Mouse (Mus musculus) right cerebral cortex, adult 18-20 months (tissue): ENCODE results near the gene Tkt.
"Not testable (repeated sequence)": the region's sequence is repeated elsewhere in the genome, so short reads cannot be mapped to it uniquely, and the experiment has no call there.

Experiments
- DNase-seq: peaks from one replicate; pipeline ENCODE4 v3.0.0; 2022; ENCODE audit warnings: mixed read lengths

The Tkt gene

DNA sequence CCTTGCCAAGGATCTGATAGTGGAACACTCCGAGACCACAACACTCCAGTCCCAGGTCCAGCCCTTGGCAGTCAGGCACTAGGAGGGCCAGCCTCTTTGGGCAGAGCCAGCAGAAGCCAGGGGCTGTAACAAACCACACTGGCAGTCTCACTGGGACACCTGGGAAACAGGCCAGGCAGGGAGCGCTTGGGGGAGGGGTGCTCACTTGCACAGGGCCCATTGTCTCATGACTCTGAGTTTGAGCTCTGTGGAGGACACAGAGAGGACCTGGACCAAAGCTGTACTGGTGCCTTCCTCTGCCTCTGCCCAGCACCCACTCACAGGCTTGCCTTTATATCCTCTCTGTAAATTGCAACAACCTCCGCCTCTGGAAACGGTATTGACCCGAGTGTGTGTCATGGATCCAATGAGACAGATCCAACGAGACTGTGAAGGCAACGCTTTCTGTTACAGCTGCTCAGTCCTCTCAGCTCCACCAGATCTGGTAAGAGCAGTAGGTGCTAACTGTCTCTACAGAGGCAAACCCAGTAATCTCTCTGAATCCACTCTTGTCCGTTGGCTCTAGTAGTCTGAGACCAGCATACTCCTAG is at the start of gene Tkt:
Gene Tkt, plus strand, starts transcription at position 229 of the 590 bp plus-strand sequence.
- DNase-seq, result peak; percentile 83

DNA sequence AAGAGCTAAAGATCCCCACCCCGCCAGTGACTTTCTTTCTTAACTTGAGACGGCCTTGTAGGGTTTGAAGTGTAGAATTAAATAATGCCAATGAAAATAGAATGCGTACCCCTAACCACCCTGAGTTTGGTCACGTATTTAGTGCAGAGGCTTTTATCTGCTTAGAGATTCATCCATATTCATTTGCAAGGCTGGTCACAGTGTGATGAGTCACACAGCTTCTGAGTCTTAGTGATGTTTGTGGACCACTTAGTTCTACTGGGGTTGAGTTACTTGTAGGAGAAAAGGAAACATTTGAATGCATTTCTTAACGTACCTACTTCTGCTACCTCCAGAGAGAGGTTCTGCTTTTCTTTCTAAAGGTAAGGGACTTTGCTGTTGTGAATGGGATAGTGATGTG is 43.2 kb upstream of the Tkt start:
- peak; percentile 22 for DNase-seq

DNA sequence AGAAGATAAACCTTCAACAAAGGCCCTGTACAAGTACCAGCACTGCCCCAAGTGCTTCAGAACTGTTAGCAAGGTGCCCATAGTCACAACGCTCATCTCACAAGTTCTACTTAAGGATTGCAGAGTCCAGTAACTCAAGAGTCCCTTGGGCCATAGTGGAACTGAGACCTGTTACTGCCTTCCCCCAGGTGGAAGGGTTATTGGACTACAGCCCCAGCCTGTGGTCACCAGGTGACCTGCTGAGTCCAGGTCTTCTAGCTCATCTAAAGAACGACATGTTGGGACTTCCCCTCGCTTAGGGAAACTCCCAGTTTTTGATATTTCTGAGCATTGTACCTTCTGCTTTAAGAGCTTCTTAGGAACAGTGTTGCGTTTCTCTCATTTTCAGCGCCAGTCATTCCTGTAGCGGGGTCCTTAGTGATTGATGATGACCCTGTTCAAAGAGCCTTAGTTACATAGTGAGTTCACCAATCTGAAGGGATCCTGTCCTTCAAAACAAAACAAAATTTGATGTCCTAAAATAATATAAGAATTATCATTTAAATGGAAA is 37.9 kb upstream of the Tkt start:
- DNase-seq, result no peak

DNA sequence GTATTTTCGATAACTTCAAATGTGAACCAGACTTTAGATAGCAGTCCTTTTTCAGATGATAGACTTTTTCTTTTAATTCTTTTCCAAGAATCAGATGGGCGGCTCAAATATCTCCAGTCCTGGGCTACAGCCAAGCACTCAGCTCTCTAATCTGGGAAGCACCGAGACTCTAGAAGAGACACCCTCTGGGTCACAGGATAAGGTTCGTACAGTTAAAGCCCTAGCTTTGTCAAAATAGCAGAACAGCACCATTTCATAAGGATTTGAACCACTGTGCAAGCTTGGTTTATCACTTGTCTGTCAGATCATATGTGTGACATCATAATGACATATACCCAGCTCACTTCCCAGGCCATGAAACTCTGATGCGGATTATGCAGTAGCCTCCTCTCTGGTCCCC is 35.3 kb upstream of the Tkt start:
- DNase-seq, result no peak

DNA sequence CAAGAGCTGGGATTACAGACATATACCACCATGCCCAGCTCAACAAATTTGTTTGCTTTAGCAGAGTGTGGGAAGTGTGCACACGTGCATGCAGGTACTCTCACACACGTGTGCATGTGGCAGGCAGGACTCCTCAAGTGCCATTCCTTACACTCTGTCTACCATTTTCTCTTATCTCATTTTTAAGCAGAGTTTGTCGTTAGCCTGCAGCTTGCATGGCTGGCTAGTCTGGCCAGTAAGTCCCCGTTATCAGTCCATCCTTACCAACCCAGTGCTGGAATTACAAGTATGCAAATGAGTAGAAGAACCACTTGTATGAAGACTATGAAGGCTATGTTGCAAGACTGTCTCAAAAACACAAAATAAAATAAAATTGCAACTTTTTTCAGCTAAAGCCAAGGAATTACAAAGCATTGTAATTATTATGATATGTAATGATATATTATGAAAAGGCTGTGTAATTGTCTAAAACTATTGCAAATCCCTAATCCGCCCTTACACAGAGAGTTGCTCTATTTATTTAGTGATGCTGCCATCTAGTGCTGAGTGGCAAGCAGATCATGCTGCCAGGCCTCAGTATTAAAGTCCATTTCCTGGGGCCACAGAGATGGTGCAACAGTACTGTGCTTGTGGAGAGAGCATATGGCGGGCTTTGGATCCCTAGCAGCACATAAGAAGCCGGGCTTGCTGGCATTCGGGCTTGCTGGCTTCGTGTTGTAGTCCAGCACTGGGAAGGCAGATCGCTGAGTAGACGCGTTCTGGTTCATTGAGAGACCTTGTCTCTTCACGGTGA is 32.0 kb upstream of the Tkt start:
- no peak for DNase-seq

DNA sequence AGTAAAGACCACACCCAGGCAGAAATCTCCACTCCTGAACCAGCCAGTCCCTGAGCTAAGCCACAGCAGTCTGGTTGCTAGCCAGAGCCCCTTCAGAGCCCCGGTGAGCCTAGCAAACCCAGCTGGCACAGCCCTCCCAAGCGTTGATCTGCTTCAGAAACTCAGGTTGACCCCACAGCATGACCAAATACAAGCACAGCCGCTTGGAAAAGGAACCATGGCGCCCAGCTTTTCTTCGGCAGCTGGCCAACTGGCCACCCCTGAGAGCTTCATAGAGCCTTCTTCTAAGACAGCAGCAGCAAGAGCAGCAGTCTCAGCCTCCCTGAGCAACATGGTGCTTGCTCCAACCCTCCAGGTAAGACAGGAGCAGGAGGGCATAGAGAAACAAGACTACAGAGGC is 28.8 kb upstream of the Tkt start:
- DNase-seq, result no peak

DNA sequence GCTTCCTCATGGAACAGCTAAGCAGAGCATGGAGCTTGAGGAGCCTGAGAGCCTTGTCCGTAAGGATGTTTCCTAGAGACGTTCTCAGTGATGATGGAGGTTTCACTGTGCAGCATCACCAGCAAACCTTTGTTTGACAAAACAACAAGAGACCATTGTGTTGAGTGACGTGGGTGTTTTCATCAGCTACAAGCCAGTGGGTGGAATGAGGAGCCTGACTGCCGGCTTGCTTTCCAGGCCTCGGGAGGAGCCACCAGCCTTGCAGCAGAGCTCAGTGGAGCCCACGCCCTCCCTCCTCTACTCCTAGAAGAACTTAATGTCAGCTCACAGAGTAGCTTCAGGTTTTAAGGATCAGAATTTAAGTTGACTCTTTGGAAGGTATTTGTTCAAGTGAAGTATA is 24.8 kb upstream of the Tkt start:
- DNase-seq, result peak; percentile 75

DNA sequence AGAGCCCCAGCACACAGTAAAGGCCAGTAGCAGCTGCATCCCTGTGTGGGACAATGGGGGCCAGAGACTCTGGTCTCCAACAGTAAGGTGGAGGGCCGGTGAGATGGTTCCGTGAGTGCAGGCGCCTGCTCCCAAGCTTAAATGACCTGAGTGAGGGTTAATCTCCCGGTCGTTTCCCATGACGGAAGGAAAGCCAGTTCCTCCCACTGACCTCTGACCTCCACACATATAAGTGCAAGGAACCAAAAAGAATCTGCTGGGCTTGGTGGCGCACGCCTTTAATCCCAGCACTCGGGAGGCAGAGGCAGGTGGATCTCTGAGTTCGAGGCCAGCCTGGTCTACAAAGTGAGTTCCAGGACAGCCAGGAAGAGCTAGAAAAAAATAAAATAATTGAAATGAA is 19.8 kb upstream of the Tkt start:
- DNase-seq, result no peak

DNA sequence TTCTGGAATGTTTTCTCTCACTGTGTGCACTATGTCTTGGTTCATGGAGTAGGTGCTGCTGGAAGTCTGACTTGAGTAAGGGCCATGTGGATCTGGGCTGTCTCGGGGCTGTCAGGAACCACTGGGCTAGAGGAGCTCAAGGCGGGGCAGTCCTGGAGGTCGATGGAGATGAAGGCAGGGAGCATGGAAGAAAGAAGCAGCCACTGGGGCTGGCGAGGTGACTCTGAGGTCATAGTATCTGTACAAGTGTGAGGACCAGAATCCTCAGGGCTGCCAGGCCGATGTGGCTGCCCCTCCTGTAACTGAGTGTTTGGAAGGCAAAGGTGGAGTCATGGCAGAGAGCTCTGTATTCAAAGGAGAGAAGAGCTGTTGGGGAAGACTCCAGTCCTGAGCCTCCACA is 19.2 kb upstream of the Tkt start:
- DNase-seq, result no peak

DNA sequence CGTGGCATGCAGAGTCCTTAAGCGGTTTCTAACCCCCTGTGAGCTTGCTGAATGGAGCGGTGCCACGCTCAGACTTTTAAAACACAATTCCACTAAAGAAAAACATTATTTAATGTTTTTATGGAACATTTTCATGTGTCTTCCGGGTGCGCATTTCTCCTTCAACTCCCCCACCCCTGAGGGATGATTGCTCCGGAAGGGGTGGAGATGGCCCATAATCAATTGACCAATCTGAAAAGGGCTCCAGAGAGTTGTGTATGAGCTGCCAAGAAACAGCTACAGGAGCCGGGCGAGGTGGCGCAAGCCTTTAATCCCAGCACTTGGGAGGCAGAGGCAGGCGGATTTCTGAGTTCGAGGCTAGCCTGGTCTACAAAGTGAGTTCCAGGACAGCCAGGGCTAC is 18.7 kb upstream of the Tkt start:
- no peak for DNase-seq

DNA sequence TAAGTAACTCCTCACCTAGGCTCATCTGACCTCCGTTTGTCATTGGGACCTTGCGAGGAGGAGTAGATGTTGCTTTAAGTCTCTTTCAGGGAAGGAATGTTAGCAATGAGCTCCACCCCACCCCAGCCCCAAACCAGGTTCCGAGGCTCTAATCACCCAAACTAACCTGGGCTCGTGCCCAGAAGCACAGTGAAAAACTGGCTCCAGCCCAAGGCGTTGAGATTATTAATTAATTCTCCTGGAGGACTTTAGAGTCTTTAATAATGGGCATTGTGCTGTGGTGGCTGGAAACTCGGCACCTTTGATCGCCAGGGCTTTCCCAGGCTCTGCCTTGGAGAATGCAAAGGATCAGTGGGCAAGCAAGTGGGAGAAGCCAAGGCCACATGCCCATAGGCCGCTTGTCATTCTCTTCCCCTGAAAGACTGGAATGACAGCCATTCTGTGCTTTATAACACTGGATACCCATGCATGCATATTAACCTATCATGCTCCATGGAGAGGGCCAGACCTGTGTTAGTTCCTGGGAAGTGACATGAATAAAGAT is 17.4 kb upstream of the Tkt start:
- DNase-seq, result no peak

DNA sequence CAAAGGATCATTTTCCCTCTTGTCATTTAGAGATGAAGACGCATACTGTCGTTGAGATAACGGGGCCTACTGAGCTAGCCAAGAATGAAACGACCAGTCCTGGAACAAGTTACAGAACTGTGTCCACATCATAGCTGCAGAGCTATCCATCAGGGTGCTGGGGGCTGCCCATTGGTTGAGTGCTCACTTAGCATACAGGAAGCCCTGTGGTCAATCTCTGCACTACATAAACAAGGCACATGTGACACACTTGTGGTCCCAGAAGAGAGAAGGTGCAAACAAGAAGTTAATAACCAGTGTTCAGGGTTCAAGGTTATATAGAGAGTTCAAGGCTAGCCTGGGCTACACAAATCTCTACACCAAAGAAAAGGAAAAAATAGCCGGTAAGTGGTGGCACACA is 16.7 kb upstream of the Tkt start:
- no peak for DNase-seq

DNA sequence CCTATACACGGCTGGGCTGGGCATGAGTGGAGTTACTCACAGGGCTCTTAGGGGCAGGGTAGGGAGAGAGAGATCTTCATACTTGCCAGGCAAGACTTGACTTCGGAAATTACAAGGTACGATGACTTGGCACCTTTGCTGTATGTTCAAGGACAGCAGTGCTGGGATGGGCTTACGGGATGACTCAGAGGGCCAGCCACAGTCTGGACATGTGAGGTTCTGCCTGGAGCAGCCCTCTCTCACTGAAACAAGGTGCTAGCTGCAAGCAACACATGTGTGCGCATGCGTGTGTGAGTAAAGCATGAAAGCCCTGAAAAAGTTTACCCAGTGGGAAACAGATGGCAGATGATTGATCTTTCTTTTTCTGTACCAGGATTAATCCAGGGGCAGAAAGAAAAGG is 16.3 kb upstream of the Tkt start:
- no peak for DNase-seq

DNA sequence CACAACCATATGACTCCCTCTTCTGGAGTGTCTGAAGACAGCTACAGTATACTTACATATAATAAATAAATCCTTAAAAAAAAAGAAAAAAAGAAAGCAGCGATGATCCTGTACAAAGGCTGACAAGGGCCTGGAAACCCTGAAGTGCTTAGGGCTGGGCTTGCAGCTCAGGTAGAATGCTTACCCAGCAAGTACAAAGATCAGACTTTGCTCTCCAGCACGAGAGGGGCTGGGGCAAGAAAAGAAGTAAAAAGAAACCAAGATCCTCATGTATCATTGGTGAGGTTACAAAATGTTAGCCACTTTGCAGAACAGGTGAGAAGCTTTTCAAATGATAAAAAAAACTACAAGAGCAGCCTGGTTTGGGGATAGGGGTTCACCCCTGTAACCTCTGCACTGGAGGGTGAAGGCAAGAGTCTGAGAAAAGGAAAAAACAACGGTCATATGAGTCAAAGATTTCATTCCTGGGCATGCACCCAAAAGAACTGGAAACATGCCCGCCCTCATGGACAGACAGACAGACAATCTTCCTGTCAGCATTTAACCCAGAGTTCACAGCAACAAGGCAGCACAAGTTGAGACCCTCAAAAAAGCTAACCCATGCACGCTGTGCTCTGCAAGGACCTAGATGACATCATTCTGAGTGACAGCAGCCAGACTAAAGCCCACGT is 14.2 kb upstream of the Tkt start:
- no peak for DNase-seq

DNA sequence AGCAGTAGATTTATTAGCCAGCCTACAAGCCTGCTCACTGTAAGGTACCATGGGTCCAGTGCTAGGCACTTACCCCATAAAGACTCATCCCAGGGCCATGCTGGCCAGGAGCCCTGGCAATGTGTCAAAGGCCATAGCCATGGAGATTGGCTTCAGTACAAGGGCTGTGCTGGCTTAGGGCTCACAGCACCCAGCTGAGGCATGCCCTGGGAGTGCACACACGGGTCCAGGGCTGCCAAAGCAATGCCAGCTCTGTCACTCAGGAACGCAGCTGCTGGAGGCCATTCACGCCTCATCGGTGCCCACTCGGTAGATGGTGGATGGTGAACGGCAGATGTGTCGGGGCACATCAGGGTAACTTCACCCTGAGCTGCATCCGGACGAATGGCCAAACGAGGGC is 6.6 kb upstream of the Tkt start:
- peak; percentile 63 for DNase-seq

DNA sequence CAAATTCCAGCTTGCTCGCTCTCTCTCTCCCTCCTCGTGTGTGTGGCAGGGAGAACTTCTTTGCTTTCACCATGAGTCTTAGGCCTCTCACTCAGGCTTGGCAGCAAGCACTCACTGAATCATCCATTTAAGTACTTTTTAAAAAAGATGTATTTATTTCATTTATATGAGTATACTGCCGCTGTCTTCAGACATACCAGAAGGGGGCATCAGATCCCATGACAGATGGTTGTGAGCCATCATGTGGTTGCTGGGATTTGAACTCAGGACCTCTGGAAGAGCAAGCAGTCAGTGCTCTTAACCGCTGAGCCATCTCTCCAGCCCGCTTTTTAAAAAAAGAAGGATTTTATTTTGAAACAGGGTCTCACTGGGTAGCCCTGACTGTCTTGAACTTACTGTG is 4.8 kb upstream of the Tkt start:
- DNase-seq, result not testable (repeated sequence)

DNA sequence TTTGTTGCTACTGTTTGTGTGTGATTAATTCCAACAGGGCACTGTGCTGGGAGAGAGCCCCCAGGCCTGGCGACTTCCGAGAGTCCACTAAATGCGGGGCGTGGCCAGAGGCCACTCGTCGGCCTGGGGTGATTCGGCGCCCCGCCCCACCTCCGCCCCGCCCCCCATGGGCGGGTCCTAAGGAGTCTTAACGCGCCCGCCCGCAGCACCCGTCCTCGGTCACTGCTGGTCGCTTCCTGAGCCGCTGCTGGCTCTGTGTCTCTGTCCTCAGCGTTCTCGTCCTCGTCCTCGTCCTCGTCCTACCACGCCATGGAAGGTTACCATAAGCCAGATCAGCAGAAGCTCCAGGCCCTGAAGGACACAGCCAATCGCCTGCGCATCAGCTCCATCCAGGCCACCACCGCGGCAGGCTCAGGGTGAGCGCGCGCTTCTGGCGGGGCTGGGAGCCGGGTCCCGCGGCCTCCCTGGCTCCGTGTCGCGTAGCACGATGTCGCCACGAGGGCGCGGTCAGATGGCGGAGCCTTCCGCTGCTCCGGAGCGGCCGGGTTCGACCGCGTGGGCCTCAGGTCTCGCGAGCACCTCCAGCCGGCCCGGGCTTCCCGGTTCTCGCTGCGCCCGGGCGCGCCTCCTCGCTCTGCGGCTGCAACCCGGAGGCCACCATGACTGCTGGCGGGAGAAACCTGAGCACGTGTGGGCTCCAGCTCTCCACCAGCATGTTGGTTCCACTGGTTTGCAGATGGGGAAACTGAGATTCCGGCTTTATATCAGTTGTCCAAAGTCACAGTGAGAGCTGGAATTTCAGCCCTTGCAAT is 1.0 kb downstream of the Tkt start:
- DNase-seq, result peak; percentile 91

DNA sequence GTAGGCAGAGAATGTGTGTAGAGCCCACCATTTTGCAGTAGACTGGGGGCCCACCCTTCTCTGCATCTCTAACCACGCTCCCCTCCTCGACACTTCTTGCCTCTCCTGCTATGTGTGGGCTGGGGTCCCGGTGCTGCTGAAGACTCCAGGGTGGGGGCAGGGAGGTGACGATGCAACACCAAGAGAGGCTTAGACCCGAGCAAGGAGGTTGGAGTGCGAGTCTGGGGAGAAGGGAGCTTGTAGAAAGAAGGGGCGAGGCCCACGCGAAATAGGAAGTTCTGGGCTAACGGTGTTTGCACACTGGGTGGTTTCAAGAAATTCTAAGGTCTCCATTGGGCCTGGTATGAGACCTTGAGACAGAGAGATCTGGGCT is 1.6 kb downstream of the Tkt start:
- peak; percentile 13 for DNase-seq

DNA sequence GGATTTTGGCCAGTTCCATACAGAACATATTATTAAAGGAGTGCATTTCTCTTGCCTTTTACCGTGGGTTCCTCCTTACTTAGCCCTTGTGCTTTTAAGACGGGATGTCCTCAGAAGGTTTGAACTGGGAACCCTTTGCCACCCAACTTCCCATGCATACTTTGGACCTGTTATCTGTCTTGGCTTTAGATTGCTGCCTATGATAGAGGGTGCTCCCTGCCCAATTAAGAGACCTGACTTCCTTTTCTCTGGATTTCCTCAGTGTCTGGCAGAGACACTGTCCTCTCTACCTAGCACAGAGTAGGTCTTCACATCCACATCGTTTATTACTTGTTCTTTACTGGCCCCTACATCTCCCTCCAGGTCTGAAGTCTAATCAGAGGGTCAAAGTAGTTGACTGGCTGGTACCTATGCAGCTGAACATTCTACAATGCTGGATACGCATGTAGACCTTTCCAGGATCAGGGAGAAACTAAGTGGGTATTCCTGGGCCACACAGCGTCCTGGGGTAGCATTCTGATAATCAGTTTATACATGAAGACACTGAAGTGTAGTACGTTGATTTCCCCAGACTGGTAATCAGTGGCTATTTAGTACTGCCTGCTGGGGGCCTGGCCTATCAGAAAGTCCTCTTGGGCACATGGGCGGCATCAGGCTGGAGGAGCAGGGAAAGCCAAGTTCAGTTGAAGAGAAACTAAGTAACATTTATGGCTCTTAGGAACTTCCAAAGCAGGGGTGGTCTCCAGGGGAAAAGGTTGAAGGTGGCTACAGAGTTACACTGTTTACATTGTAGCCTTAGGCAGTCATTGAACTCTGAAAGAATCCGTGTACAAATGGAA is 2.3 kb downstream of the Tkt start:
- DNase-seq, result no peak

DNA sequence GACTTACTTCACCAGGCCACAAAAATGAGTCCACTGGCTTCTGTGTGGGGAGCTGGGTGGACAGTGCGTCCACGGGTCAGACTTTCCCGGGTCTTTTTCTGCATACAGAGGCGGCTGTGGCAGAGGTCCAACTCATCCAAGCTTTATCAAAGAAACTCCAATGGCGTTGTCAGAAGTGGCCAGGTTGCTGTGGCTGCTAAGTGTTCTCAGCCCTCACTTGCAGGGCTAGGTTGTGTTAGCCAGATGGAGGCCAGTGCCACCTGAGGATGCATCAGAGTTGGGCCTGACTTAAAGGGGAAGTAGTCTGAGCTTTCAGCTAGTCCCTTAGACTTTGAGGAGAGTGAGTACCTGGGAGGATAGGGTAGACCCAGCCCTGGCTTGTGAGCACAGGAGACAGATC is 3.4 kb downstream of the Tkt start:
- DNase-seq, result no peak

DNA sequence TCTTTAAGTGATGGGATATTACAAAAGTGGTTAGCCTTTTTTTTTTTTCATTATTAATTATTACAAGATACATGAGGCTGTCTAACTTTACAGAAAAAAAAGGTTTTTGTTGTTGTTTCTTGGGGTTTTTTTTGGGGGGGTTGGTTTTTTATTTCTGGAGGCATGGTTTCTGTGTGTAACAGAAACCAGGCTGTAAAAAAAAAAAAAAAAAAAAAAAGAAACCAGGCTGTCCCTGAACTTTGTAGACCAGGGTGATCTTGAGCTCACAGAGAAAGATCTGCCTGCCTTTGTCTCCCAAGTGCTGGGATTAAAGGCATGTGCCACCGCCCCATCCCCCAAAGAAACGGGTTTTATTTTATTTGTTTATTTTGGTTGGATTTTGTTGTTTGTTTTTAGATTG is 3.8 kb downstream of the Tkt start:
- DNase-seq, result no peak

DNA sequence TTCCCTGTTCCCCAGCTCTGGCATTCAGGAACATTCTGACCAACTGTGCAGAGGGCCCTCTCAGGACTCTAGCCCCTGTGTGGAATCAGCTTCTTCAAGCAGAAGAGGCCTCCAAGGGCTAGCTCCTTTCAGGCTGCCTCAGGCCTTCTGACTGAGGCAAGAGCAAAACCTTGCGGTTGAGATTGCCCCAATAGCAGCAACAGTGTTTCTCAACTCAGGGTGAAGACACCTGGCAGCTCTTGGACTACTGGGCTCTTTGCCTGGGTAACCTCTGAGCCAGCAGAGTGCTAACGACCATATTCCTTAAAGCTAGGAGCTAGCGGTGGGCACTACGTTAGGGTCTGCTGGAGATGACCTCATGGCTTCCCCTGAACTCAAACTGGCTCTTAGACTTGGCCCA is 5.0 kb downstream of the Tkt start:
- no peak for DNase-seq
